ENCODE assay signal across 8 mouse cellular contexts in the genomic region with DNA sequence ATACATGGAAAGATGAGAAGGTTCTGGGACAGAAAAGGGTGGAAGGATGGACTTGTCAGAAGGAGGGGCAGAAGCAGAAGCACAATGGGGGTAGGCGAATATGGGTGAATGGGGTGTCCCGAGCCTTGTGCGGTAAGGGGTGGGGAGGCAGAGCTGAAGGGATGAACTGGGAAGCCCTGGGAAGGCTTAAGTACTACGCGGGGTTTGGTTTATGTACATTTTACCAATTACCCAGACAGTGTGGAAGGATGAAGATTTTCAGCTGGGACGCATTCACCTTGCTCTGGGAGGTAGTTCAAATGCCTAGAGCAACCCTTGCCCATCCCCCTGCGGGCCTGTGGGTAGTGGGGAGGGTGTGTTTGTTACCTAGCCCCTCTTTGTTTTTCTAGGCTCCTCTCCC. TPM values are rescaled to one million over a fixed set of nuclear protein-coding genes. Genes with fewer than 3 reads are reported as not detected.
DNase-seq lines count a peak whose midpoint lies in the region; ATAC-seq and TF ChIP-seq lines count a peak whose summit lies in the region.

No protein-coding gene starts in this region.

- TF ChIP-seq CTCF in cerebellum, adult 2 months (IDR thresholded peaks at IDR 0.05; ENCODE audit: borderline replicate concordance, insufficient read depth, low read depth, low read length): no peak
- no peak for TF ChIP-seq CTCF in testis, adult 2 months (IDR thresholded peaks at IDR 0.05; ENCODE audit: control insufficient read depth, insufficient read depth, insufficient replicate concordance, low read depth, low read length)

- 29% methylated on average over 7 of the region's 7 CpGs for WGBS in cerebellum, adult 2 months
- 29% methylated on average over 7 of the region's 7 CpGs for WGBS in limb, embryonic 14.5 days
- WGBS in stomach, embryonic 16.5 days: 28% methylated on average over 7 of the region's 7 CpGs

- peak overlapping the region; percentile 98 for H3K4me2 ChIP-seq in limb, embryonic 14.5 days (replicated peaks; ENCODE audit: low read depth, low read length, severe bottlenecking)
- H3K4me2 ChIP-seq in stomach, embryonic 16.5 days (ENCODE audit: low read depth, low read length): peak overlapping the region; percentile 100

- no peaks in the 10 kb centered on the region for H3K27me3 ChIP-seq in cerebellum, adult 2 months (ENCODE audit: control insufficient read depth, insufficient read depth, low read length)
- no peaks in the 10 kb centered on the region for H3K27me3 ChIP-seq in testis, adult 2 months (ENCODE audit: control insufficient read depth, insufficient read depth, low read length)
- no peaks in the 10 kb centered on the region for H3K27me3 ChIP-seq in limb, embryonic 14.5 days (ENCODE audit: control insufficient read depth, insufficient read depth, low read length)
- no peaks in the 10 kb centered on the region for H3K27me3 ChIP-seq in stomach, embryonic 16.5 days (ENCODE audit: control insufficient read depth, insufficient read depth, low read length)

- peak overlapping the region; percentile 58 for H3K27ac ChIP-seq in cerebellum, adult 2 months (ENCODE audit: insufficient read depth, low read length)
- H3K27ac ChIP-seq in testis, adult 2 months (ENCODE audit: control insufficient read depth, insufficient read depth, low read depth, low read length): no peak overlapping the region
- no peak overlapping the region for H3K27ac ChIP-seq in limb, embryonic 14.5 days (replicated peaks; ENCODE audit: low read depth, low read length)
- 0 out of 2 replicates have a peak overlapping the region, but pooled peaks have one; percentile 59 for H3K27ac ChIP-seq in stomach, embryonic 16.5 days (ENCODE audit: low read length)

- no peak for TF ChIP-seq POLR2A in cerebellum, adult 2 months (IDR thresholded peaks at IDR 0.05; ENCODE audit: borderline replicate concordance, insufficient read depth, low read length)
- no peak for TF ChIP-seq POLR2A in testis, adult 2 months (IDR thresholded peaks at IDR 0.05; ENCODE audit: control insufficient read depth, low read depth, low read length)
- no peak for TF ChIP-seq POLR2A in limb, embryonic 14.5 days (IDR thresholded peaks at IDR 0.05; ENCODE audit: borderline replicate concordance, extremely low read depth, insufficient read depth, insufficient read length)

- no peaks in the 10 kb centered on the region for H3K9me3 ChIP-seq in limb, embryonic 14.5 days (ENCODE audit: control insufficient read depth, low read length)
- no peaks in the 10 kb centered on the region for H3K9me3 ChIP-seq in stomach, embryonic 16.5 days (replicated peaks; ENCODE audit: control insufficient read depth, low read length)

- ATAC-seq in limb, embryonic 14.5 days (ENCODE audit: low FRiP score, low read depth): no peak
- ATAC-seq in stomach, embryonic 16.5 days (ENCODE audit: insufficient read depth, low FRiP score): no peak

- H3K4me3 ChIP-seq in cerebellum, adult 2 months (replicated peaks; ENCODE audit: insufficient read depth, low read depth, low read length): peak overlapping the region; percentile 74
- peak overlapping the region; percentile 89 for H3K4me3 ChIP-seq in testis, adult 2 months (ENCODE audit: control insufficient read depth, low read depth, low read length)
- peak overlapping the region; percentile 67 for H3K4me3 ChIP-seq in limb, embryonic 14.5 days (replicated peaks; ENCODE audit: low read length)
- H3K4me3 ChIP-seq in stomach, embryonic 16.5 days (replicated peaks; ENCODE audit: low read length): peak overlapping the region; percentile 81

- H3K4me1 ChIP-seq in cerebellum, adult 2 months (ENCODE audit: control insufficient read depth, insufficient read depth, low read length): peaks cover 10% of the 10 kb centered on the region
- H3K4me1 ChIP-seq in testis, adult 2 months (ENCODE audit: control insufficient read depth, insufficient read depth, low read length): peaks cover 18% of the 10 kb centered on the region
- H3K4me1 ChIP-seq in limb, embryonic 14.5 days (ENCODE audit: control insufficient read depth, insufficient read depth, low read length): peaks cover 16% of the 10 kb centered on the region
- peaks cover 22% of the 10 kb centered on the region for H3K4me1 ChIP-seq in stomach, embryonic 16.5 days (ENCODE audit: control insufficient read depth, insufficient read depth, low read length)

- H3K36me3 ChIP-seq in testis, adult 2 months (ENCODE audit: control insufficient read depth, insufficient read depth, low read length): no peaks in the 10 kb centered on the region
- peaks cover 32% of the 10 kb centered on the region for H3K36me3 ChIP-seq in limb, embryonic 14.5 days (ENCODE audit: control insufficient read depth, insufficient read depth, low read length)
- H3K36me3 ChIP-seq in stomach, embryonic 16.5 days (ENCODE audit: control insufficient read depth, insufficient read depth, low read length): no peaks in the 10 kb centered on the region

- DNase-seq in cerebellum, adult 2 months: no peak
- DNase-seq in cerebellum, adult 11 months: no peak
- DNase-seq in testis, postnatal 14 days (ENCODE audit: low spot score): no peak
- no peak for DNase-seq in limb, embryonic 14.5 days (ENCODE audit: low spot score)
- DNase-seq in urinary bladder, postnatal 10 days (ENCODE audit: low spot score): no peak
- no peak for DNase-seq in right cerebral cortex, postnatal 25 days

- H3K9ac ChIP-seq in limb, embryonic 14.5 days (ENCODE audit: low read depth, low read length, severe bottlenecking): peak overlapping the region; percentile 73
- peak overlapping the region; percentile 88 for H3K9ac ChIP-seq in stomach, embryonic 16.5 days (ENCODE audit: low read length)

RNA-seq across cellular contexts. Expression of a gene that starts 0.7 kb away (rescaled TPM):
- 31.9 and 37.6 TPM in 2 replicates for polyA plus RNA-seq in cerebellum, adult 2 months (2012; rRNA removed)
- polyA plus RNA-seq in testis, adult 2 months (2012; rRNA removed): 9.0 and 9.2 TPM in 2 replicates
- polyA plus RNA-seq in limb, embryonic 14.5 days (2012; rRNA removed): 57.5 and 75.5 TPM in 2 replicates
- 33.3 and 38.0 TPM in 2 replicates for polyA plus RNA-seq in limb, embryonic 14.5 days (2014; fragmentation: Nextera tagmentation; extraction: Ambion mirVana)
- 26.2 and 26.7 TPM in 2 replicates for polyA plus RNA-seq in stomach, embryonic 16.5 days (2015; fragmentation: Nextera tagmentation; extraction: Ambion mirVana)

RNA-seq across cellular contexts. Expression of a gene that starts 10.3 kb away (rescaled TPM):
- polyA plus RNA-seq in cerebellum, adult 2 months (2012; rRNA removed): 316 and 348 TPM in 2 replicates
- polyA plus RNA-seq in testis, adult 2 months (2012; rRNA removed): 48.8 and 49.8 TPM in 2 replicates
- polyA plus RNA-seq in limb, embryonic 14.5 days (2012; rRNA removed): 490 and 517 TPM in 2 replicates
- polyA plus RNA-seq in limb, embryonic 14.5 days (2014; fragmentation: Nextera tagmentation; extraction: Ambion mirVana): 794 and 821 TPM in 2 replicates
- 727 and 779 TPM in 2 replicates for polyA plus RNA-seq in stomach, embryonic 16.5 days (2015; fragmentation: Nextera tagmentation; extraction: Ambion mirVana)

RNA-seq across cellular contexts. Expression of a gene that starts 11.1 kb away (rescaled TPM):
- polyA plus RNA-seq in cerebellum, adult 2 months (2012; rRNA removed): 1.1 and 1.4 TPM in 2 replicates
- polyA plus RNA-seq in testis, adult 2 months (2012; rRNA removed): 0.98 and 1.3 TPM in 2 replicates
- polyA plus RNA-seq in limb, embryonic 14.5 days (2012; rRNA removed): 4.5 and 5.8 TPM in 2 replicates
- polyA plus RNA-seq in limb, embryonic 14.5 days (2014; fragmentation: Nextera tagmentation; extraction: Ambion mirVana): 3.5 and 3.9 TPM in 2 replicates
- polyA plus RNA-seq in stomach, embryonic 16.5 days (2015; fragmentation: Nextera tagmentation; extraction: Ambion mirVana): 3.6 and 3.8 TPM in 2 replicates

RNA-seq across cellular contexts. Expression of a gene that starts 11.9 kb away (rescaled TPM):
- polyA plus RNA-seq in cerebellum, adult 2 months (2012; rRNA removed): 4.3 and 5.0 TPM in 2 replicates
- 2.0 and 3.1 TPM in 2 replicates for polyA plus RNA-seq in testis, adult 2 months (2012; rRNA removed)
- 42.8 and 61.2 TPM in 2 replicates for polyA plus RNA-seq in limb, embryonic 14.5 days (2012; rRNA removed)
- polyA plus RNA-seq in limb, embryonic 14.5 days (2014; fragmentation: Nextera tagmentation; extraction: Ambion mirVana): 7.7 and 8.7 TPM in 2 replicates
- polyA plus RNA-seq in stomach, embryonic 16.5 days (2015; fragmentation: Nextera tagmentation; extraction: Ambion mirVana): 5.3 and 6.3 TPM in 2 replicates

RNA-seq across cellular contexts. Expression of a gene that starts 12.0 kb away (rescaled TPM):
- 0.77 TPM in 1 of 2 replicates, not detected in the other for polyA plus RNA-seq in cerebellum, adult 2 months (2012; rRNA removed)
- 1.2 and 3.0 TPM in 2 replicates for polyA plus RNA-seq in testis, adult 2 months (2012; rRNA removed)
- polyA plus RNA-seq in limb, embryonic 14.5 days (2012; rRNA removed): 0.83 and 1.0 TPM in 2 replicates
- polyA plus RNA-seq in limb, embryonic 14.5 days (2014; fragmentation: Nextera tagmentation; extraction: Ambion mirVana): not detected in 2 replicates
- polyA plus RNA-seq in stomach, embryonic 16.5 days (2015; fragmentation: Nextera tagmentation; extraction: Ambion mirVana): not detected in 2 replicates

Comparison
In these comparisons a context has a peak if more than half of its experiments do, and no peak if none do; other contexts are left out.
1. H3K27ac ChIP-seq: peak in cerebellum, adult 2 months (single experiment) and stomach, embryonic 16.5 days (single experiment); none in testis, adult 2 months (single experiment) and limb, embryonic 14.5 days (single experiment).
2. Peak in every context shown above with its lines, with median percentiles within 50 percentile points of each other: H3K4me3 ChIP-seq.